Mouse (Mus musculus) MEL (cell line): Measurements from ENCODE around the gene Dock1. TPM values are rescaled to one million over a fixed set of nuclear protein-coding genes. Genes with fewer than 3 reads are reported as not detected.

ENCODE experiments used
- DNase-seq: peaks from one replicate; pipeline ENCODE4 v3.0.0; 2011; ENCODE audit warnings: low read depth, low spot score
- H3K27ac ChIP-seq: 2 replicates; pipeline ENCODE4 v1.5.1; 2012; ENCODE audit warnings: low read depth, mild to moderate bottlenecking, control low read depth, low read length, moderate library complexity; ENCODE audit not compliant: control insufficient read depth
- H3K27me3 ChIP-seq, 2 experiments: fragments of 150-350 bp in 1 of 2; sonication (generic) in 1 of 2; 2 replicates each; pipeline ENCODE4 v1.6.1; 2012; ENCODE audit warnings: low read length in 2 of 2, mild to moderate bottlenecking in 2 of 2, improper control_type of control experiment in 1 of 2, moderate library complexity in 1 of 2; ENCODE audit not compliant: insufficient read depth in 2 of 2, control insufficient read depth in 1 of 2
- H3K36me3 ChIP-seq, 2 experiments: 2 replicates each; pipeline ENCODE4 v1.6.1; 2012 to 2014; ENCODE audit warnings: low read length in 2 of 2, improper control_type of control experiment in 1 of 2, inconsistent platforms in 1 of 2, mild to moderate bottlenecking in 1 of 2; ENCODE audit not compliant: insufficient read depth in 2 of 2, control insufficient read depth in 1 of 2
- H3K4me1 ChIP-seq, 2 experiments: fragments of 150-350 bp in 1 of 2; sonication (generic) in 1 of 2; 2 replicates each; pipeline ENCODE4 v1.6.1; 2012; ENCODE audit warnings: low read length in 2 of 2, improper control_type of control experiment in 1 of 2, mild to moderate bottlenecking in 1 of 2; ENCODE audit not compliant: insufficient read depth in 2 of 2, control insufficient read depth in 1 of 2
- H3K4me3 ChIP-seq, 2 experiments: fragments of 150-350 bp in 1 of 2; sonication (generic) in 1 of 2; 2 replicates each; pipeline ENCODE4 v1.5.1; 2012; ENCODE audit warnings: low read depth in 2 of 2, low read length in 2 of 2, mild to moderate bottlenecking in 2 of 2, moderate library complexity in 2 of 2, control low read depth in 1 of 2, improper control_type of control experiment in 1 of 2; ENCODE audit not compliant: control insufficient read depth in 1 of 2, insufficient read depth in 1 of 2
- H3K79me2 ChIP-seq: 2 replicates; pipeline ENCODE4 v1.6.1; 2012; ENCODE audit warnings: mild to moderate bottlenecking, low read length, moderate library complexity; ENCODE audit not compliant: control insufficient read depth, poor library complexity, insufficient read depth
- H3K9ac ChIP-seq: 2 replicates; pipeline ENCODE4 v1.6.1; 2012; ENCODE audit warnings: low read depth, mild to moderate bottlenecking, control low read depth, low read length, moderate library complexity; ENCODE audit not compliant: control insufficient read depth, poor library complexity, severe bottlenecking
- H3K9me3 ChIP-seq: fragments of 150-350 bp; sonication (generic); replicated peaks from 2 replicates; pipeline ENCODE4 v1.6.1; 2012; ENCODE audit warnings: mild to moderate bottlenecking, low read length, improper control_type of control experiment, moderate library complexity; ENCODE audit not compliant: insufficient read depth
- CHD1 ChIP-seq: IDR thresholded peaks from 2 replicates; pipeline ENCODE4 v1.6.1; 2012; ENCODE audit warnings: low read depth, mild to moderate bottlenecking, inconsistent platforms, low read length, improper control_type of control experiment
- CHD2 ChIP-seq: IDR thresholded peaks from 2 replicates; pipeline ENCODE4 v1.6.1; 2011; ENCODE audit warnings: low read length, improper control_type of control experiment
- ELF1 ChIP-seq: IDR thresholded peaks from 2 replicates; pipeline ENCODE4 v1.6.1; 2014; ENCODE audit warnings: low read depth, mild to moderate bottlenecking, inconsistent platforms, low read length, improper control_type of control experiment, moderate library complexity
- ETS1 ChIP-seq: IDR thresholded peaks from 2 replicates; pipeline ENCODE4 v1.6.1; 2012; ENCODE audit warnings: low read depth, mild to moderate bottlenecking, inconsistent platforms, low read length, improper control_type of control experiment, moderate library complexity
- GABPA ChIP-seq: IDR thresholded peaks from 2 replicates; pipeline ENCODE4 v1.6.1; 2012; ENCODE audit warnings: low read depth, mild to moderate bottlenecking, inconsistent platforms, low read length, improper control_type of control experiment, moderate library complexity
- HCFC1 ChIP-seq: IDR thresholded peaks from 2 replicates; pipeline ENCODE4 v1.6.1; 2012; ENCODE audit warnings: low read depth, mild to moderate bottlenecking, inconsistent platforms, low read length, improper control_type of control experiment, moderate library complexity
- JUND ChIP-seq: IDR thresholded peaks from 2 replicates; pipeline ENCODE4 v1.6.1; 2011; ENCODE audit warnings: low read depth, mild to moderate bottlenecking, improper control_type of control experiment, low read length
- MAZ ChIP-seq: IDR thresholded peaks from 2 replicates; pipeline ENCODE4 v1.6.1; 2012; ENCODE audit warnings: low read depth, mild to moderate bottlenecking, inconsistent platforms, low read length, improper control_type of control experiment
- MYB ChIP-seq: IDR thresholded peaks from 2 replicates; pipeline ENCODE4 v1.6.1; 2011; ENCODE audit warnings: mild to moderate bottlenecking, low read depth, low read length, improper control_type of control experiment
- POLR2AphosphoS2 ChIP-seq: IDR thresholded peaks from 2 replicates; pipeline ENCODE4 v1.6.1; 2011; ENCODE audit warnings: low read length, improper control_type of control experiment
- POLR2AphosphoS5 ChIP-seq: IDR thresholded peaks from 2 replicates; pipeline ENCODE4 v1.6.1; 2012; ENCODE audit warnings: low read depth, borderline replicate concordance, mild to moderate bottlenecking, inconsistent platforms, low read length, moderate library complexity, mixed read lengths
- SIN3A ChIP-seq: IDR thresholded peaks from 2 replicates; pipeline ENCODE4 v1.6.1; 2012; ENCODE audit warnings: low read length, improper control_type of control experiment, inconsistent platforms
- TBP ChIP-seq: IDR thresholded peaks from 2 replicates; pipeline ENCODE4 v1.8.0; 2011; ENCODE audit warnings: low read depth, low read length, improper control_type of control experiment
- TCF12 ChIP-seq: IDR thresholded peaks from 2 replicates; pipeline ENCODE4 v1.6.1; 2014; ENCODE audit warnings: low read depth, mild to moderate bottlenecking, inconsistent platforms, low read length, improper control_type of control experiment, moderate library complexity
- USF2 ChIP-seq, 2 experiments: IDR thresholded peaks; 2 replicates each; pipeline ENCODE4 v1.6.1; 2011 to 2012; ENCODE audit warnings: improper control_type of control experiment in 2 of 2, low read length in 2 of 2, borderline replicate concordance in 1 of 2, inconsistent platforms in 1 of 2, low read depth in 1 of 2, mild to moderate bottlenecking in 1 of 2; ENCODE audit not compliant: insufficient read depth in 1 of 2
- ZC3H11A ChIP-seq: IDR thresholded peaks from 2 replicates; pipeline ENCODE4 v1.6.1; 2012; ENCODE audit warnings: low read depth, mild to moderate bottlenecking, inconsistent platforms, low read length, improper control_type of control experiment
- ZMIZ1 ChIP-seq: IDR thresholded peaks from 2 replicates; pipeline ENCODE4 v1.6.1; 2012; ENCODE audit warnings: low read depth, mild to moderate bottlenecking, inconsistent platforms, low read length, improper control_type of control experiment, moderate library complexity
- ZNF384 ChIP-seq: IDR thresholded peaks from 2 replicates; pipeline ENCODE4 v1.6.1; 2012; ENCODE audit warnings: low read depth, mild to moderate bottlenecking, inconsistent platforms, low read length, improper control_type of control experiment
- polyA plus RNA-seq, 2 experiments: library from polyadenylated mRNA; stranded (reverse) in 1 of 2; unstranded in 1 of 2; fragments of >175 nt in 1 of 2; fragments of >200 nt in 1 of 2; gene quantifications; 2 replicates each; pipeline versions ENCODE4 v1.2.1 to v1.2.4; 2012; ENCODE audit warnings: low replicate concordance in 2 of 2, low read depth in 1 of 2; ENCODE audit not compliant: insufficient read length in 2 of 2, insufficient read depth in 1 of 2, missing spikeins in 1 of 2
- total RNA-seq: library from RNA; depleted of rRNA; stranded (reverse); fragments of 300-350 nt; gene quantifications from 2 replicates; pipeline ENCODE4 v1.2.3, GENCODE M21; 2012

Gene Dock1
- total and polyA plus RNA-seq, 3 experiments: not detected

DNA sequence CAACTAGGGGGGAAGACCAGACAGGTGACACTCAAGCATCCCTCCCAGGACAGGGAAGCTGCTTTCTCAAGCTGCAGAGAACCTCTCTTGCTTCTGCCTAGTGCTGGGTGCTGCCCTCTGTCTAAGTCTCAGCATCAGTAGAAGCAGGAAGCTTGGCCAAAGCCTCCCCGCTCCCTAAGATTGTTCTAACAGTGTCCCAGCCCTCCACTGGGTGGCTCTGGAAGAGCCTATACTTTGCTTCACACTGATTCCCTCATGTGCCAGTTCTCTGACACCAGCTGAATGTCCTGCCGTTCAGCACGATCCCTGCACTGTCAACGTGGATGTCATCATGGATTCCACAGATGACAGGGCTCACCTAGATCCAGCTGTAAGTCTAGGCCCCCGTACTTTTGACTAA, 324.5 kb downstream of the Dock1 start:
- H3K4me1 ChIP-seq: no peaks in the 10 kb centered on the region
- DNase-seq: no peak
- TF ChIP-seq ZC3H11A (no peak), GABPA (no peak), MAZ (no peak), CHD2 (no peak), SIN3A (no peak), CHD1 (no peak), MYB (no peak), TBP (no peak)

DNA sequence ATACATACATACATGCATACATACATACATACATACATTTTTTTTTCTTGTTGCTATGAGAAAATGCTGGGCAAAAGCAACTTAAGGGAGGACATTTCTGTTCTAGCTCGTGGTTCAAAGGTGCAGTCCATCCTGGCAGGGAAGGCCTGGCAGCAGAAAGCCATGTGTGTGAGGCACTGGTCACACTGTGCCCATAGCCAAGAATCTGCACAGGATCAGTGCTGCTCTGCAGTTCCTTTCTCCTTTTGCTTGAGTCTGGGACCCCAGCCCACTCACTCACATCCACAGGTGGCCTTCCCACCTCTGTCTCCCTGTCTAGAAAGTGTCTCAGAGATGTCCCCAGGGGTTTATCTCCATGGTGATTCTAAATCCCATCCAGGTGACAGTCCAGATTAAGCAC, 331.8 kb downstream of the Dock1 start:
- no peaks in the 10 kb centered on the region for H3K79me2 ChIP-seq
- no peaks in the 10 kb centered on the region for H3K9me3 ChIP-seq
- no peaks in the 10 kb centered on the region for H3K4me1 ChIP-seq
- no peak overlapping the region for H3K4me3 ChIP-seq
- no peak overlapping the region for H3K27ac ChIP-seq
- no peak for DNase-seq
- TF ChIP-seq ZNF384: no peak
- H3K9ac ChIP-seq: no peak overlapping the region
- no peaks in the 10 kb centered on the region for H3K36me3 ChIP-seq
- no peaks in the 10 kb centered on the region for H3K27me3 ChIP-seq

More for the DNA sequence above, 324.5 kb downstream of the Dock1 start:
- Histone ChIP-seq H3K9ac (no peak overlapping the region), H3K27me3 (no peaks in the 10 kb centered on the region), H3K79me2 (no peaks in the 10 kb centered on the region), H3K27ac (no peak overlapping the region), H3K9me3 (no peaks in the 10 kb centered on the region), H3K4me3 (no peak overlapping the region), H3K36me3 (no peaks in the 10 kb centered on the region)

DNA sequence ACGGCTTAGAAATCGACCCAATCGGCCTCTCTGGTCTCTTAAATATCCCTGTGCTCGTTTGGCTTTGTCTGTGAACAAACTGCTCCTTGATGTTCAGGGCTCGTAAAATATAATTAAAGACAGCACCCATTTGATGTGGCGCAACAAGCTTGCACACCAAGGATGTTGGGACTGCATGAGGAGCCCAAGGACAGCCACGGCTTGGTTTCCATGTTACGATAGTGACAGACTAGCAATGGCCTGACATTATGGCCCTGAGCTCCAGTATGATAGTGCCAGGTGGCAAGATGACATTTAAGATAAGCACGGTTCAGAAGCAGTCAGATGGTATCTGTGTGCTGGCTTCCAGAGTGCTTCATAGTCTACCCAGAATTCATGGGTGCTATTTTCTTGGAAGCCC, 332.4 kb downstream of the Dock1 start:
- H3K4me3 ChIP-seq: no peak overlapping the region
- TF ChIP-seq ZC3H11A (no peak), GABPA (no peak), USF2 (IDR thresholded peaks at IDR 0.05; ENCODE audit: borderline replicate concordance in 1 of 2, insufficient read depth in 1 of 2, low read depth in 1 of 2, low read length in 2 of 2) (no peak), ZNF384 (no peak), JUND (no peak), ETS1 (no peak), ZMIZ1 (no peak), POLR2AphosphoS5 (no peak), TCF12 (no peak), POLR2AphosphoS2 (no peak), ELF1 (no peak), CHD1 (no peak), HCFC1 (no peak)
- no peaks in the 10 kb centered on the region for H3K9me3 ChIP-seq

More for the DNA sequence above, 332.4 kb downstream of the Dock1 start:
- Histone ChIP-seq H3K4me1 (no peaks in the 10 kb centered on the region), H3K9ac (no peak overlapping the region), H3K79me2 (no peaks in the 10 kb centered on the region), H3K36me3 (no peaks in the 10 kb centered on the region), H3K27ac (no peak overlapping the region), H3K27me3 (no peaks in the 10 kb centered on the region)
- no peak for DNase-seq
